Mouse (Mus musculus) ES-Bruce4 (cell line): ENCODE data around the gene Nf1. TPM values are rescaled to one million over a fixed set of nuclear protein-coding genes. Genes with fewer than 3 reads are reported as not detected.

Source experiments
- H3K27ac ChIP-seq: 2 replicates; pipeline ENCODE4 v1.5.1; 2012; ENCODE audit warnings: low read length, inconsistent platforms; ENCODE audit not compliant: insufficient read depth
- H3K27me3 ChIP-seq: 2 replicates; pipeline ENCODE4 v1.6.1; 2012; ENCODE audit warnings: mild to moderate bottlenecking, low read length, inconsistent platforms; ENCODE audit not compliant: control insufficient read depth, poor library complexity, insufficient read depth, severe bottlenecking
- H3K36me3 ChIP-seq: 2 replicates; pipeline ENCODE4 v1.6.1; 2012; ENCODE audit warnings: inconsistent platforms, mild to moderate bottlenecking, low read length, moderate library complexity; ENCODE audit not compliant: control insufficient read depth, poor library complexity, insufficient read depth, severe bottlenecking
- H3K4me1 ChIP-seq: one replicate; pipeline ENCODE4 v1.8.1; 2011; ENCODE audit warnings: low read length; ENCODE audit not compliant: control insufficient read depth, insufficient read depth
- H3K4me3 ChIP-seq: 2 replicates; pipeline ENCODE4 v1.5.1; 2011; ENCODE audit warnings: low read depth, mild to moderate bottlenecking, low read length
- H3K9ac ChIP-seq: 2 replicates; pipeline ENCODE4 v1.6.1; 2012; ENCODE audit warnings: low read depth, mild to moderate bottlenecking, inconsistent platforms; ENCODE audit not compliant: poor library complexity, severe bottlenecking
- H3K9me3 ChIP-seq: replicated peaks from 2 replicates; pipeline ENCODE4 v1.6.1; 2012; ENCODE audit warnings: mild to moderate bottlenecking, low read length, inconsistent platforms; ENCODE audit not compliant: control insufficient read depth, poor library complexity, insufficient read depth, severe bottlenecking
- CTCF ChIP-seq: IDR thresholded peaks from one replicate; pipeline ENCODE4 v1.8.1; 2011; ENCODE audit warnings: low read depth, low read length
- EP300 ChIP-seq: IDR thresholded peaks from 2 replicates; pipeline ENCODE4 v1.6.1; 2011; ENCODE audit warnings: low read depth, low read length; ENCODE audit not compliant: insufficient read depth
- POLR2A ChIP-seq: IDR thresholded peaks from one replicate; pipeline ENCODE4 v1.8.1; 2011; ENCODE audit warnings: low read length; ENCODE audit not compliant: insufficient read depth
- polyA plus RNA-seq: library from polyadenylated mRNA; stranded (reverse); fragments of >200 nt; gene quantifications from 2 replicates; pipeline ENCODE4 v1.2.4, GENCODE M21; 2011; ENCODE audit warnings: low read depth; ENCODE audit not compliant: missing spikeins, insufficient read depth, insufficient read length

Gene Nf1
- polyA plus RNA-seq, 1 experiment, result 39.6 TPM

GRCm38 (mm10) chr11:79568197-79568911 is 228.9 kb downstream of the Nf1 start:
- Histone ChIP-seq H3K4me3 (no peak overlapping the region), H3K9ac (no peak overlapping the region), H3K9me3 (no peaks in the 10 kb centered on the region), H3K36me3 (peaks cover 8% of the 10 kb centered on the region; the same call in 1 of the 2 replicates), H3K4me1 (no peaks in the 10 kb centered on the region), H3K27ac (no peak overlapping the region), H3K27me3 (no peaks in the 10 kb centered on the region)
- TF ChIP-seq CTCF, result no peak
- TF ChIP-seq POLR2A, result no peak
- no peak for TF ChIP-seq EP300

GRCm38 (mm10) chr11:79570319-79570718 is 230.8 kb downstream of the Nf1 start:
- TF ChIP-seq CTCF, result no peak
- TF ChIP-seq EP300, result no peak
- no peak for TF ChIP-seq POLR2A
- no peaks in the 10 kb centered on the region for H3K27me3 ChIP-seq
- no peak overlapping the region for H3K27ac ChIP-seq
- no peak overlapping the region for H3K4me3 ChIP-seq
- H3K9me3 ChIP-seq, result no peaks in the 10 kb centered on the region
- no peaks in the 10 kb centered on the region for H3K4me1 ChIP-seq
- H3K36me3 ChIP-seq, result 0 out of 2 replicates have a peak, but pooled peaks cover 6% of the 10 kb centered on the region
- H3K9ac ChIP-seq, result no peak overlapping the region

GRCm38 (mm10) chr11:79573836-79574235 is 234.3 kb downstream of the Nf1 start:
- no peak for TF ChIP-seq EP300
- no peak for TF ChIP-seq CTCF
- no peak for TF ChIP-seq POLR2A
- Histone ChIP-seq H3K4me1 (no peaks in the 10 kb centered on the region), H3K9me3 (no peaks in the 10 kb centered on the region), H3K9ac (no peak overlapping the region), H3K36me3 (no peaks in the 10 kb centered on the region), H3K27ac (no peak overlapping the region), H3K27me3 (no peaks in the 10 kb centered on the region), H3K4me3 (no peak overlapping the region)

DNA sequence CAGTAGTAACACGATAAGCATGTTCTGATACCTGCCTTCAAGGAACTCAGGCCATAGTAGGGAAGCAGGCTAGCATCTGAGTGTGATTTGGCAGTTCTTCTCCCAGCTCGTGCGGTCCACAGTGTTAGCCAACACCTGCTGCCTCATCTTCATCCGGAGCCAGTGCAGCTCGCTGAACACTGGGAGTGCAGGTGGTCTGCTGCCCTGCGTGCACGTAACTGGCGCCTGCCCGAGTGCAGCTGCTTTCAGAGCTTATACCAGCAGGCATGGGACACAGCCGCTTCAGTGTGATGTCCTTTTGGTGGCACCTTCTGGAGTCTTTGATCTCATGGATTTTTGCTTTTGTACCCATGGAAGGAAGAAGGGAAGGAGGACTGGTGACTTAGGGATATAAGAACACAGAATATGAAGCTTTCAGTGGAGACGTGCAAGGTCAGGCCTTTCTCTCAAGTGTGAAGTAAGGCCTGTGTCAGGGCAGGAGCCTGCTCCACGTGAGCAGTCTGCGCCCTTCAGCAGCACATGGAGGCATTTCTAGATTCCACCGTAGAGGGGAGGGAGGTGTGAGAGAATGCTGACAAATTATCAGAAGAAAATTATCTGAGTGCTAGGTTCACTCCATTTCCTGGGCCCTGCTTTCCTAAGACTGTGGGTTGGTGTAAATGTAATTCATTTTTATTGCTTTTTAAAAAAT is 236.0 kb downstream of the Nf1 start:
- H3K27ac ChIP-seq, result no peak overlapping the region
- no peaks in the 10 kb centered on the region for H3K9me3 ChIP-seq
- H3K36me3 ChIP-seq, result no peaks in the 10 kb centered on the region
- no peaks in the 10 kb centered on the region for H3K4me1 ChIP-seq
- TF ChIP-seq POLR2A (no peak), CTCF (no peak), EP300 (no peak)
- H3K4me3 ChIP-seq, result no peak overlapping the region
- H3K9ac ChIP-seq, result no peak overlapping the region
- H3K27me3 ChIP-seq, result no peaks in the 10 kb centered on the region

- Histone ChIP-seq H3K27ac (no peak overlapping the region), H3K36me3 (no peaks in the 10 kb centered on the region), H3K4me1 (no peaks in the 10 kb centered on the region), H3K9ac (no peak overlapping the region), H3K4me3 (no peak overlapping the region), H3K27me3 (no peaks in the 10 kb centered on the region), H3K9me3 (no peaks in the 10 kb centered on the region)
- no peak for TF ChIP-seq POLR2A
- peak; percentile 49 for TF ChIP-seq CTCF
Observed at GRCm38 (mm10) chr11:79577741-79578140, 238.2 kb downstream of the Nf1 start.

GRCm38 (mm10) chr11:79580660-79581059 is 241.2 kb downstream of the Nf1 start:
- no peak overlapping the region for H3K4me3 ChIP-seq
- no peak overlapping the region for H3K27ac ChIP-seq
- TF ChIP-seq CTCF (peak; percentile 23), POLR2A (no peak)
- no peaks in the 10 kb centered on the region for H3K9me3 ChIP-seq
- H3K4me1 ChIP-seq, result no peaks in the 10 kb centered on the region
- no peaks in the 10 kb centered on the region for H3K36me3 ChIP-seq
- no peak overlapping the region for H3K9ac ChIP-seq
- no peaks in the 10 kb centered on the region for H3K27me3 ChIP-seq
